Mouse (Mus musculus): Measurements from ENCODE around the gene Gpam. TPM values are rescaled to one million over a fixed set of nuclear protein-coding genes. Genes with fewer than 3 reads are reported as not detected.
"Not testable (repeated sequence)": the region's sequence is repeated elsewhere in the genome, so short reads cannot be mapped to it uniquely, and the experiment has no call there.

Gene Gpam
- 18.0 and 18.5 TPM in 2 replicates for polyA plus RNA-seq (2016; fragmentation: Nextera tagmentation; extraction: Ambion mirVana)

- no peaks in the 10 kb centered on the region for H3K27me3 ChIP-seq
- no peak for ATAC-seq (ENCODE audit: insufficient number of reproducible peaks, insufficient read depth, low FRiP score, low TSS enrichment)
- H3K4me3 ChIP-seq: no peak within 1 kb of the TSS
- H3K9ac ChIP-seq: no peak within 1 kb of the TSS
- H3K27ac ChIP-seq: no peak within 1 kb of the TSS
- 66% methylated on average over 11 of the region's 11 CpGs for WGBS
- H3K36me3 ChIP-seq: no peaks in the 10 kb centered on the region
- no peak within 1 kb of the TSS for H3K4me2 ChIP-seq (replicated peaks)
- H3K4me1 ChIP-seq: peaks cover 10% of the 10 kb centered on the region
- no peaks in the 10 kb centered on the region for H3K9me3 ChIP-seq
Measured at GRCm38 (mm10) chr19:55127072-55127718, at the start of gene Gpam. Gene Gpam (minus strand): TSS chr19:55127238.

- H3K9me3 ChIP-seq: peaks cover 7% of the 10 kb centered on the region; the same call in 1 of the 2 replicates
- H3K27me3 ChIP-seq: no peaks in the 10 kb centered on the region
- H3K4me1 ChIP-seq: no peaks in the 10 kb centered on the region
- no peak overlapping the region for H3K4me3 ChIP-seq
- no peaks in the 10 kb centered on the region for H3K36me3 ChIP-seq
- no peak for ATAC-seq (ENCODE audit: insufficient number of reproducible peaks, insufficient read depth, low FRiP score, low TSS enrichment)
- 88% methylated on average over 1 of the region's 1 CpGs for WGBS
- no peak overlapping the region for H3K4me2 ChIP-seq (replicated peaks)
- no peak overlapping the region for H3K27ac ChIP-seq
- H3K9ac ChIP-seq: no peak overlapping the region
Measured at GRCm38 (mm10) chr19:55171585-55171984, 44.5 kb upstream of the Gpam start.

GRCm38 (mm10) chr19:55170399-55170798 lies 43.4 kb upstream of the Gpam start:
- ATAC-seq (ENCODE audit: insufficient number of reproducible peaks, insufficient read depth, low FRiP score, low TSS enrichment): no peak
- Histone ChIP-seq H3K4me1 (no peaks in the 10 kb centered on the region), H3K27ac (no peak overlapping the region), H3K27me3 (no peaks in the 10 kb centered on the region), H3K4me3 (no peak overlapping the region), H3K9ac (no peak overlapping the region), H3K36me3 (no peaks in the 10 kb centered on the region), H3K9me3 (peaks cover 7% of the 10 kb centered on the region; the same call in 1 of the 2 replicates), H3K4me2 (replicated peaks) (no peak overlapping the region)

- H3K4me3 ChIP-seq; H3K27ac ChIP-seq; H3K4me2 ChIP-seq (replicated peaks); H3K4me1 ChIP-seq; H3K36me3 ChIP-seq; H3K9ac ChIP-seq; H3K27me3 ChIP-seq; ATAC-seq (ENCODE audit: insufficient number of reproducible peaks, insufficient read depth, low FRiP score, low TSS enrichment); H3K9me3 ChIP-seq: not testable (repeated sequence)
- 86% methylated on average over 8 of the region's 8 CpGs for WGBS
Measured at GRCm38 (mm10) chr19:55169236-55169729, 42.2 kb upstream of the Gpam start.

GRCm38 (mm10) chr19:55168360-55168759 lies 41.3 kb upstream of the Gpam start:
- Histone ChIP-seq H3K9me3 (peaks cover 7% of the 10 kb centered on the region; the same call in 1 of the 2 replicates), H3K4me1 (no peaks in the 10 kb centered on the region), H3K36me3 (no peaks in the 10 kb centered on the region), H3K4me2 (replicated peaks) (no peak overlapping the region), H3K27ac (no peak overlapping the region), H3K4me3 (no peak overlapping the region), H3K27me3 (no peaks in the 10 kb centered on the region), H3K9ac (no peak overlapping the region)
- 82% methylated on average over 6 of the region's 6 CpGs for WGBS
- ATAC-seq (ENCODE audit: insufficient number of reproducible peaks, insufficient read depth, low FRiP score, low TSS enrichment): no peak

- H3K9me3 ChIP-seq: peaks cover 7% of the 10 kb centered on the region; the same call in 1 of the 2 replicates
- no peaks in the 10 kb centered on the region for H3K27me3 ChIP-seq
- no peaks in the 10 kb centered on the region for H3K36me3 ChIP-seq
- H3K4me1 ChIP-seq: no peaks in the 10 kb centered on the region
- H3K9ac ChIP-seq: no peak overlapping the region
- no peak overlapping the region for H3K4me3 ChIP-seq
- ATAC-seq (ENCODE audit: insufficient number of reproducible peaks, insufficient read depth, low FRiP score, low TSS enrichment): no peak
- no peak overlapping the region for H3K4me2 ChIP-seq (replicated peaks)
- WGBS: 59% methylated on average over 2 of the region's 2 CpGs
- H3K27ac ChIP-seq: no peak overlapping the region
Measured at GRCm38 (mm10) chr19:55167741-55168140, 40.7 kb upstream of the Gpam start.

GRCm38 (mm10) chr19:55166741-55167140 lies 39.7 kb upstream of the Gpam start:
- Histone ChIP-seq H3K4me2 (replicated peaks) (no peak overlapping the region), H3K27ac (no peak overlapping the region), H3K36me3 (no peaks in the 10 kb centered on the region), H3K9me3 (peaks cover 7% of the 10 kb centered on the region; the same call in 1 of the 2 replicates), H3K9ac (no peak overlapping the region), H3K4me3 (no peak overlapping the region), H3K27me3 (no peaks in the 10 kb centered on the region), H3K4me1 (no peaks in the 10 kb centered on the region)
- WGBS: 87% methylated on average over 2 of the region's 2 CpGs
- no peak for ATAC-seq (ENCODE audit: insufficient number of reproducible peaks, insufficient read depth, low FRiP score, low TSS enrichment)

- no peak overlapping the region for H3K4me3 ChIP-seq
- H3K36me3 ChIP-seq: no peaks in the 10 kb centered on the region
- H3K9ac ChIP-seq: no peak overlapping the region
- no peak overlapping the region for H3K27ac ChIP-seq
- H3K9me3 ChIP-seq: peaks cover 7% of the 10 kb centered on the region; the same call in 1 of the 2 replicates
- 79% methylated on average over 4 of the region's 4 CpGs for WGBS
- no peaks in the 10 kb centered on the region for H3K27me3 ChIP-seq
- no peak for ATAC-seq (ENCODE audit: insufficient number of reproducible peaks, insufficient read depth, low FRiP score, low TSS enrichment)
- no peak overlapping the region for H3K4me2 ChIP-seq (replicated peaks)
- no peaks in the 10 kb centered on the region for H3K4me1 ChIP-seq
Measured at GRCm38 (mm10) chr19:55165954-55166353, 38.9 kb upstream of the Gpam start.

GRCm38 (mm10) chr19:55165183-55165865 lies 38.3 kb upstream of the Gpam start:
- H3K9ac ChIP-seq: no peak overlapping the region
- H3K4me3 ChIP-seq: no peak overlapping the region
- ATAC-seq (ENCODE audit: insufficient number of reproducible peaks, insufficient read depth, low FRiP score, low TSS enrichment): no peak
- H3K36me3 ChIP-seq: no peaks in the 10 kb centered on the region
- H3K27me3 ChIP-seq: no peaks in the 10 kb centered on the region
- no peaks in the 10 kb centered on the region for H3K4me1 ChIP-seq
- H3K9me3 ChIP-seq: peaks cover 6% of the 10 kb centered on the region; the same call in 1 of the 2 replicates
- 85% methylated on average over 1 of the region's 1 CpGs for WGBS
- no peak overlapping the region for H3K27ac ChIP-seq
- H3K4me2 ChIP-seq (replicated peaks): no peak overlapping the region

- no peak for ATAC-seq (ENCODE audit: insufficient number of reproducible peaks, insufficient read depth, low FRiP score, low TSS enrichment)
- Histone ChIP-seq H3K9ac (no peak overlapping the region), H3K27me3 (no peaks in the 10 kb centered on the region), H3K4me3 (no peak overlapping the region), H3K9me3 (no peaks in the 10 kb centered on the region), H3K36me3 (no peaks in the 10 kb centered on the region), H3K27ac (no peak overlapping the region), H3K4me1 (no peaks in the 10 kb centered on the region), H3K4me2 (replicated peaks) (no peak overlapping the region)
- WGBS: 67% methylated on average over 1 of the region's 1 CpGs
Measured at GRCm38 (mm10) chr19:55164162-55164561, 37.1 kb upstream of the Gpam start.

GRCm38 (mm10) chr19:55162271-55162670 lies 35.2 kb upstream of the Gpam start:
- no peak for ATAC-seq (ENCODE audit: insufficient number of reproducible peaks, insufficient read depth, low FRiP score, low TSS enrichment)
- no peaks in the 10 kb centered on the region for H3K9me3 ChIP-seq
- H3K4me1 ChIP-seq: no peaks in the 10 kb centered on the region
- no peaks in the 10 kb centered on the region for H3K27me3 ChIP-seq
- no peak overlapping the region for H3K9ac ChIP-seq
- H3K4me3 ChIP-seq: no peak overlapping the region
- 76% methylated on average over 4 of the region's 4 CpGs for WGBS
- no peaks in the 10 kb centered on the region for H3K36me3 ChIP-seq
- H3K27ac ChIP-seq: no peak overlapping the region
- no peak overlapping the region for H3K4me2 ChIP-seq (replicated peaks)

GRCm38 (mm10) chr19:55159826-55160225 lies 32.8 kb upstream of the Gpam start:
- Histone ChIP-seq H3K27me3 (no peaks in the 10 kb centered on the region), H3K9me3 (no peaks in the 10 kb centered on the region), H3K4me3 (no peak overlapping the region), H3K9ac (no peak overlapping the region), H3K27ac (no peak overlapping the region), H3K4me2 (replicated peaks) (no peak overlapping the region), H3K4me1 (no peaks in the 10 kb centered on the region), H3K36me3 (no peaks in the 10 kb centered on the region)
- no peak for ATAC-seq (ENCODE audit: insufficient number of reproducible peaks, insufficient read depth, low FRiP score, low TSS enrichment)
- 79% methylated on average over 6 of the region's 6 CpGs for WGBS

Measured in embryonic facial prominence, embryonic 12.5 days (tissue).